Comparison of ENCODE assay signal across 22 mouse cellular contexts in the genomic region with DNA sequence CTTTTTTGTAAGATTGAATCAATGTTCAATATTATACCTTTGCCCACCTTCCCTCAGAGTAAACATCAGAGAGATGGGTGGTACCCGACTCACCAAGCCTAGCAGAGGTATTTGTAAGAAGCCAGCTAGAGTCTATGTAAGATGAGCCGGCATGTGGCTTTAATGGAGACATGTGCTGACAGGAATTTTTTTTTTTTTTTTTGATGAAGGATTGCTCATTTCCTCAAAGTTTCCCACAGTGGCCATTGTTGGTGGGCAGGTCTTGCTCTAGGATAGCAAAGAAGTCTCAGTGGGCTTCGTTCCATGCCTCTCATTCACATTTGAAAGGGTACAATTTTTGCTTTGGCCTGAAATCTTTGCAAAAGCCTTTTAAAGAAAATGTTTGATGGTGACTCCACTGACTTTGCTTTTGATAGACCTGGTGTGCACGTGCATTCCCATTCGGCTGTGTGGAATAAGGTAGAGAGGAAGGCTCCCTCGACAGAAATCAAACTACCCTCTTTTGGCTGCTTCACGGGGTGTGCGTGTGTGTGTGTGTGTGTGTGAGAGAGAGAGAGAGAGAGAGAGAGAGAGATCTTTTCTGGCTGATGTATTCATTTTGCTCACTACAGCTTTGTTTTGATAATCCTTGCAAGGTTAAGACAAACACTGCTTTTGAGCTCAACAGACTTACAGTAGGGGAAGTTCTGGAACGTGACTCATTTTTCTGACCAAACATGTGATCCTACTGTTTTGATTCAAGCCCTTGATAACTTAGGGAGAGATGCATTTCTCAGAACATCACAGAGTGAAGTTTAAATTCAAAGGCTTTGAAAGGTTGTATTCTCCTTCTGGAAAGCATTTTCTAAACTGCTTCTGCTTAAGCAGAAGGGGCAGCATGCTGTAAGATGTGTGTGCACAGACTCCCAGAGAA. TPM values are rescaled to one million over a fixed set of nuclear protein-coding genes. Genes with fewer than 3 reads are reported as not detected.
A peak's percentile ranks its signal among the peaks of the same experiment; 100 is the strongest.
DNase-seq lines count a peak whose midpoint lies in the region; ATAC-seq and TF ChIP-seq lines count a peak whose summit lies in the region.
"Had no signal": no experiment of that assay in that cellular context is flagged by ENCODE, and none has a peak within 500 bp of the region (broad histone marks: within the 10 kb centered on the region; RNA-seq: fewer than 3 reads in every experiment).

No protein-coding gene starts in this region.

- peak overlapping the region; percentile 12; the same call in 1 of the 2 replicates for H3K27ac ChIP-seq in lung, embryonic 16.5 days (ENCODE audit: low read length)
- no peak overlapping the region for H3K27ac ChIP-seq in lung, postnatal 0 days (ENCODE audit: low read length)
- H3K27ac ChIP-seq in bone marrow macrophage, adult 2 months (ENCODE audit: insufficient read depth, low read depth, low read length): peak overlapping the region; percentile 83
- H3K27ac ChIP-seq in hindbrain, embryonic 10.5 days: no peak overlapping the region
- H3K27ac ChIP-seq: forebrain, embryonic 15.5 days; hindbrain, embryonic 14.5 days; left cerebral cortex, adult 2 months; limb, embryonic 10.5 days had no signal

- H3K4me2 ChIP-seq in lung, embryonic 16.5 days (ENCODE audit: low read depth, low read length): no peak overlapping the region
- H3K4me2 ChIP-seq in lung, postnatal 0 days (replicated peaks; ENCODE audit: low read depth, low read length): no peak overlapping the region
- H3K4me2 ChIP-seq: forebrain, embryonic 15.5 days; heart, embryonic 12.5 days; hindbrain, embryonic 14.5 days had no signal

- H3K9ac ChIP-seq in lung, embryonic 16.5 days (ENCODE audit: low read length): no peak overlapping the region
- no peak overlapping the region for H3K9ac ChIP-seq in lung, postnatal 0 days (replicated peaks; ENCODE audit: low read depth)
- H3K9ac ChIP-seq: forebrain, embryonic 15.5 days; heart, embryonic 12.5 days; hindbrain, embryonic 14.5 days had no signal

- WGBS in lung, embryonic 16.5 days: 41% methylated on average over 9 of the region's 9 CpGs
- WGBS in lung, postnatal 0 days: 50% methylated on average over 9 of the region's 9 CpGs
- 75% methylated on average over 9 of the region's 9 CpGs for WGBS in hindbrain, embryonic 10.5 days

- 0 out of 2 replicates have a peak, but pooled peaks cover 4% of the 10 kb centered on the region for H3K4me1 ChIP-seq in lung, embryonic 16.5 days (replicated peaks; ENCODE audit: control insufficient read depth, insufficient read depth, low read length)
- no peaks in the 10 kb centered on the region for H3K4me1 ChIP-seq in lung, postnatal 0 days (ENCODE audit: insufficient read depth, low read depth, low read length)
- H3K4me1 ChIP-seq in bone marrow macrophage, adult 2 months (ENCODE audit: control insufficient read depth, insufficient read depth, low read length): peaks cover 15% of the 10 kb centered on the region
- H3K4me1 ChIP-seq in hindbrain, embryonic 10.5 days (replicated peaks): 0 out of 2 replicates have a peak, but pooled peaks cover 4% of the 10 kb centered on the region
- H3K4me1 ChIP-seq: forebrain, embryonic 15.5 days had no signal

- no peaks in the 10 kb centered on the region for H3K36me3 ChIP-seq in lung, embryonic 16.5 days (ENCODE audit: control insufficient read depth, insufficient read depth, low read length)
- no peaks in the 10 kb centered on the region for H3K36me3 ChIP-seq in lung, postnatal 0 days (ENCODE audit: insufficient read depth, low read length)
- no peaks in the 10 kb centered on the region for H3K36me3 ChIP-seq in hindbrain, embryonic 10.5 days
- H3K36me3 ChIP-seq: forebrain, embryonic 15.5 days; heart, embryonic 12.5 days; limb, embryonic 10.5 days had no signal

- no peak for TF ChIP-seq POLR2A in bone marrow macrophage, adult 2 months (IDR thresholded peaks at IDR 0.05; ENCODE audit: borderline replicate concordance, low read depth, low read length)

- no peak for TF ChIP-seq EP300 in lung, postnatal 0 days (IDR thresholded peaks at IDR 0.05)

- no peak overlapping the region for H3K4me3 ChIP-seq in lung, embryonic 16.5 days (ENCODE audit: low read length)
- H3K4me3 ChIP-seq in lung, postnatal 0 days (ENCODE audit: low read depth, low read length): no peak overlapping the region
- no peak overlapping the region for H3K4me3 ChIP-seq in bone marrow macrophage, adult 2 months (ENCODE audit: insufficient read depth, low read length)
- H3K4me3 ChIP-seq in hindbrain, embryonic 10.5 days: no peak overlapping the region
- H3K4me3 ChIP-seq: erythroblast, embryonic 14.5 days; forebrain, embryonic 15.5 days; heart, embryonic 12.5 days; left cerebral cortex, adult 2 months; limb, embryonic 10.5 days had no signal

- no peak for ATAC-seq in lung, embryonic 16.5 days (ENCODE audit: low read depth)
- ATAC-seq in lung, postnatal 0 days: no peak
- ATAC-seq in erythroid progenitor cell, adult 5-6 weeks (replicated peaks; ENCODE audit: low FRiP score, poor library complexity, severe bottlenecking): no peak
- ATAC-seq: forebrain, embryonic 15.5 days had no signal

- H3K9me3 ChIP-seq in lung, embryonic 16.5 days (ENCODE audit: control insufficient read depth, low read length): no peaks in the 10 kb centered on the region
- H3K9me3 ChIP-seq in lung, postnatal 0 days (ENCODE audit: low read length): no peaks in the 10 kb centered on the region
- no peaks in the 10 kb centered on the region for H3K9me3 ChIP-seq in hindbrain, embryonic 10.5 days
- H3K9me3 ChIP-seq: forebrain, embryonic 15.5 days; heart, embryonic 12.5 days; limb, embryonic 10.5 days had no signal

- H3K27me3 ChIP-seq in lung, embryonic 16.5 days (ENCODE audit: control insufficient read depth, insufficient read depth, low read depth, low read length): no peaks in the 10 kb centered on the region
- no peaks in the 10 kb centered on the region for H3K27me3 ChIP-seq in lung, postnatal 0 days (replicated peaks; ENCODE audit: insufficient read depth, low read length)
- H3K27me3 ChIP-seq in hindbrain, embryonic 10.5 days (ENCODE audit: insufficient read depth, poor library complexity, severe bottlenecking): no peaks in the 10 kb centered on the region
- H3K27me3 ChIP-seq: forebrain, embryonic 15.5 days; heart, embryonic 12.5 days had no signal

- no peak for TF ChIP-seq CTCF in lung, postnatal 0 days (IDR thresholded peaks at IDR 0.05)
- no peak for TF ChIP-seq CTCF in bone marrow macrophage, adult 2 months (IDR thresholded peaks at IDR 0.05; ENCODE audit: low read depth, low read length)

- DNase-seq in embryo, embryonic 10.5 days (ENCODE audit: low spot score): peak; percentile 14
- DNase-seq in embryo, embryonic 11 days: no peak
- no peak for DNase-seq in lung, postnatal 0 days (ENCODE audit: low spot score)
- peak; percentile 22 for DNase-seq in mesoderm, embryonic 11.5 days (ENCODE audit: low read depth, low spot score)
- no peak for DNase-seq in hindbrain, embryonic 10.5 days (ENCODE audit: low spot score)
- DNase-seq: adrenal gland, postnatal 10 days; cerebellum, adult 11-12 months; cerebellum, postnatal 14 days; kidney, adult 8-10 months; kidney, postnatal 36 days; lung, adult 18-20 months; right cerebral cortex, postnatal 4 days; thymus, postnatal 14 days had no signal

RNA-seq across cellular contexts. Expression of a gene that starts 9.0 kb away (rescaled TPM):
- 55.1 and 58.7 TPM in 2 replicates for polyA plus RNA-seq in lung, embryonic 16.5 days (2015; fragmentation: Nextera tagmentation; extraction: Ambion mirVana)
- polyA plus RNA-seq in lung, postnatal 0 days (2015; fragmentation: Nextera tagmentation; extraction: Ambion mirVana): 28.6 and 43.3 TPM in 2 replicates
- 126 and 149 TPM in 2 replicates for polyA plus RNA-seq in bone marrow macrophage, adult 2 months (2012; ENCODE audit: insufficient read depth, insufficient read length, missing spikeins)
- 7.2 and 9.6 TPM in 2 replicates for total RNA-seq in erythroid progenitor cell, adult 5-6 weeks (2015; ENCODE audit: low replicate concordance)
- 8.0 and 11.0 TPM in 2 replicates for total RNA-seq in erythroid progenitor cell, adult 5-6 weeks (2017; ENCODE audit: low replicate concordance)
- polyA plus RNA-seq in hindbrain, embryonic 10.5 days (2016; fragmentation: Nextera tagmentation; extraction: Ambion mirVana): 10.0 and 10.9 TPM in 2 replicates

Comparison
In these comparisons a context has a peak if more than half of its experiments do, and no peak if none do; other contexts are left out.
1. DNase-seq: peak in embryo, embryonic 10.5 days (single experiment) and mesoderm, embryonic 11.5 days (single experiment); none in embryo, embryonic 11 days (single experiment), lung, postnatal 0 days (single experiment) and hindbrain, embryonic 10.5 days (single experiment).
2. H3K27ac ChIP-seq: peak in lung, embryonic 16.5 days (single experiment) and bone marrow macrophage, adult 2 months (single experiment); none in lung, postnatal 0 days (single experiment) and hindbrain, embryonic 10.5 days (single experiment).